Mouse (Mus musculus): ENCODE measurements at regions not wholly inside any gene's neighbourhood (a gene's known extent, or its start where the extent isn't known, plus 50 kb on each side); places are given as distances from the start of the nearest gene placed in this dataset.

GRCm38 (mm10) chr12:71393752-71394151 lies 84.1 kb downstream of the Dact1 start:
- no peak for ATAC-seq (ENCODE audit: low read depth)
- WGBS = 89% methylated on average over 1 of the region's 1 CpGs

GRCm38 (mm10) chr12:71397456-71397855 lies 87.8 kb downstream of the Dact1 start:
- Histone ChIP-seq H3K9ac (ENCODE audit: low read depth, low read length) (no peak overlapping the region), H3K36me3 (ENCODE audit: control insufficient read depth, insufficient read depth, low read length) (no peaks in the 10 kb centered on the region), H3K27me3 (replicated peaks; ENCODE audit: control insufficient read depth, insufficient read depth, low read length) (no peaks in the 10 kb centered on the region), H3K4me1 (ENCODE audit: control insufficient read depth, insufficient read depth, low read length) (0 out of 2 replicates have a peak, but pooled peaks cover 9% of the 10 kb centered on the region), H3K9me3 (ENCODE audit: control insufficient read depth, low read length) (no peaks in the 10 kb centered on the region), H3K4me2 (ENCODE audit: low read depth, low read length) (no peak overlapping the region), H3K4me3 (ENCODE audit: low read depth, low read length) (no peak overlapping the region), H3K27ac (replicated peaks; ENCODE audit: low read depth, low read length) (no peak overlapping the region)
- ATAC-seq (ENCODE audit: low read depth) = no peak
- 92% methylated on average over 7 of the region's 7 CpGs for WGBS
- DNase-seq (ENCODE audit: low spot score) = no peak

More at GRCm38 (mm10) chr12:71393752-71394151, 84.1 kb downstream of the Dact1 start:
- H3K4me3 ChIP-seq (ENCODE audit: low read depth, low read length) = no peak overlapping the region
- H3K9me3 ChIP-seq (ENCODE audit: control insufficient read depth, low read length) = no peaks in the 10 kb centered on the region
- DNase-seq (ENCODE audit: low spot score) = no peak
- H3K27ac ChIP-seq (replicated peaks; ENCODE audit: low read depth, low read length) = no peak overlapping the region
- H3K9ac ChIP-seq (ENCODE audit: low read depth, low read length) = no peak overlapping the region
- H3K4me2 ChIP-seq (ENCODE audit: low read depth, low read length) = no peak overlapping the region
- no peaks in the 10 kb centered on the region for H3K27me3 ChIP-seq (replicated peaks; ENCODE audit: control insufficient read depth, insufficient read depth, low read length)
- H3K36me3 ChIP-seq (ENCODE audit: control insufficient read depth, insufficient read depth, low read length) = no peaks in the 10 kb centered on the region
- no peaks in the 10 kb centered on the region for H3K4me1 ChIP-seq (ENCODE audit: control insufficient read depth, insufficient read depth, low read length)

- no peaks in the 10 kb centered on the region for H3K27me3 ChIP-seq (replicated peaks; ENCODE audit: control insufficient read depth, insufficient read depth, low read length)
- 62% methylated on average over 3 of the region's 3 CpGs for WGBS
- no peak overlapping the region for H3K4me3 ChIP-seq (ENCODE audit: low read depth, low read length)
- H3K4me2 ChIP-seq (ENCODE audit: low read depth, low read length) = no peak overlapping the region
- no peak for DNase-seq (ENCODE audit: low spot score)
- ATAC-seq (ENCODE audit: low read depth) = no peak
- no peak overlapping the region for H3K9ac ChIP-seq (ENCODE audit: low read depth, low read length)
- no peaks in the 10 kb centered on the region for H3K36me3 ChIP-seq (ENCODE audit: control insufficient read depth, insufficient read depth, low read length)
- H3K9me3 ChIP-seq (ENCODE audit: control insufficient read depth, low read length) = no peaks in the 10 kb centered on the region
- no peak overlapping the region for H3K27ac ChIP-seq (replicated peaks; ENCODE audit: low read depth, low read length)
- H3K4me1 ChIP-seq (ENCODE audit: control insufficient read depth, insufficient read depth, low read length) = 0 out of 2 replicates have a peak, but pooled peaks cover 9% of the 10 kb centered on the region
Observed at GRCm38 (mm10) chr12:71398701-71399100, 89.0 kb downstream of the Dact1 start.

DNA sequence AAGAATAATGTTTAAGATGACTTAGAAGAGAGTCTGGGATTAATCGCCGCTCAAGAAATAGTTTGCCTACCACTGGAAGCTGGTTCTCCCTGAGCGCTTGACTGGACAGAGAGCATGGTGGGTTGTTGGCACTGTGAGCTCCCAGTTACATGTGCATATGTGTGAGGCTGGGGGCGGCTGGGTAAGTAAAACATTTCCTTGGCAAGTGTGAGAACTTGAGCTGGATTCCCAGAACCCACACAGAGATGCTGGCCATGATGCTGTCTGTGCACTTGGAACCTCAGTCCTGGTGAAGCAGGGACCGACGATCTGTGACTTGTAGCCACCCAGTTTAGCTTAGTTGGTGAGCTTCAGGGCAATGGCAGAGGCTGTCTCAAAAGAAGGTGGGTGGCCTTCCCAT lies 90.5 kb downstream of the Dact1 start:
- ATAC-seq (ENCODE audit: low read depth) = no peak
- no peak for DNase-seq (ENCODE audit: low spot score)
- no peaks in the 10 kb centered on the region for H3K9me3 ChIP-seq (ENCODE audit: control insufficient read depth, low read length)
- H3K4me1 ChIP-seq (ENCODE audit: control insufficient read depth, insufficient read depth, low read length) = 0 out of 2 replicates have a peak, but pooled peaks cover 9% of the 10 kb centered on the region
- H3K36me3 ChIP-seq (ENCODE audit: control insufficient read depth, insufficient read depth, low read length) = no peaks in the 10 kb centered on the region
- WGBS = 84% methylated on average over 6 of the region's 6 CpGs
- no peak overlapping the region for H3K4me3 ChIP-seq (ENCODE audit: low read depth, low read length)
- no peak overlapping the region for H3K4me2 ChIP-seq (ENCODE audit: low read depth, low read length)
- H3K27me3 ChIP-seq (replicated peaks; ENCODE audit: control insufficient read depth, insufficient read depth, low read length) = no peaks in the 10 kb centered on the region
- H3K27ac ChIP-seq (replicated peaks; ENCODE audit: low read depth, low read length) = no peak overlapping the region
- no peak overlapping the region for H3K9ac ChIP-seq (ENCODE audit: low read depth, low read length)

- Histone ChIP-seq H3K27me3 (replicated peaks; ENCODE audit: control insufficient read depth, insufficient read depth, low read length) (no peaks in the 10 kb centered on the region), H3K4me1 (ENCODE audit: control insufficient read depth, insufficient read depth, low read length) (0 out of 2 replicates have a peak, but pooled peaks cover 9% of the 10 kb centered on the region), H3K36me3 (ENCODE audit: control insufficient read depth, insufficient read depth, low read length) (no peaks in the 10 kb centered on the region), H3K4me2 (ENCODE audit: low read depth, low read length) (no peak overlapping the region), H3K4me3 (ENCODE audit: low read depth, low read length) (no peak overlapping the region), H3K9me3 (ENCODE audit: control insufficient read depth, low read length) (no peaks in the 10 kb centered on the region), H3K9ac (ENCODE audit: low read depth, low read length) (no peak overlapping the region), H3K27ac (replicated peaks; ENCODE audit: low read depth, low read length) (no peak overlapping the region)
- ATAC-seq (ENCODE audit: low read depth) (no peak), DNase-seq (ENCODE audit: low spot score) (no peak)
- WGBS = 30% methylated on average over 6 of the region's 6 CpGs
Observed at GRCm38 (mm10) chr12:71401621-71402416, 92.1 kb downstream of the Dact1 start.

- Histone ChIP-seq H3K9ac (ENCODE audit: low read depth, low read length) (no peak overlapping the region), H3K27me3 (replicated peaks; ENCODE audit: control insufficient read depth, insufficient read depth, low read length) (no peaks in the 10 kb centered on the region), H3K4me2 (ENCODE audit: low read depth, low read length) (no peak overlapping the region), H3K36me3 (ENCODE audit: control insufficient read depth, insufficient read depth, low read length) (no peaks in the 10 kb centered on the region), H3K4me3 (ENCODE audit: low read depth, low read length) (no peak overlapping the region), H3K9me3 (ENCODE audit: control insufficient read depth, low read length) (no peaks in the 10 kb centered on the region), H3K27ac (replicated peaks; ENCODE audit: low read depth, low read length) (no peak overlapping the region), H3K4me1 (ENCODE audit: control insufficient read depth, insufficient read depth, low read length) (0 out of 2 replicates have a peak, but pooled peaks cover 3% of the 10 kb centered on the region)
- WGBS = 34% methylated on average over 3 of the region's 3 CpGs
- DNase-seq (ENCODE audit: low spot score) = peak; percentile 74
- no peak for ATAC-seq (ENCODE audit: low read depth)
Observed at GRCm38 (mm10) chr12:71407294-71407693, 97.6 kb downstream of the Dact1 start.

GRCm38 (mm10) chr12:71408396-71409050 lies 98.8 kb downstream of the Dact1 start:
- no peak for ATAC-seq (ENCODE audit: low read depth)
- H3K4me3 ChIP-seq (ENCODE audit: low read depth, low read length) = no peak overlapping the region
- H3K4me2 ChIP-seq (ENCODE audit: low read depth, low read length) = no peak overlapping the region
- no peaks in the 10 kb centered on the region for H3K27me3 ChIP-seq (replicated peaks; ENCODE audit: control insufficient read depth, insufficient read depth, low read length)
- no peak for DNase-seq (ENCODE audit: low spot score)
- no peak overlapping the region for H3K27ac ChIP-seq (replicated peaks; ENCODE audit: low read depth, low read length)
- H3K4me1 ChIP-seq (ENCODE audit: control insufficient read depth, insufficient read depth, low read length) = 0 out of 2 replicates have a peak, but pooled peaks cover 3% of the 10 kb centered on the region
- WGBS = 83% methylated on average over 3 of the region's 3 CpGs
- no peak overlapping the region for H3K9ac ChIP-seq (ENCODE audit: low read depth, low read length)
- H3K36me3 ChIP-seq (ENCODE audit: control insufficient read depth, insufficient read depth, low read length) = no peaks in the 10 kb centered on the region
- no peaks in the 10 kb centered on the region for H3K9me3 ChIP-seq (ENCODE audit: control insufficient read depth, low read length)

DNA sequence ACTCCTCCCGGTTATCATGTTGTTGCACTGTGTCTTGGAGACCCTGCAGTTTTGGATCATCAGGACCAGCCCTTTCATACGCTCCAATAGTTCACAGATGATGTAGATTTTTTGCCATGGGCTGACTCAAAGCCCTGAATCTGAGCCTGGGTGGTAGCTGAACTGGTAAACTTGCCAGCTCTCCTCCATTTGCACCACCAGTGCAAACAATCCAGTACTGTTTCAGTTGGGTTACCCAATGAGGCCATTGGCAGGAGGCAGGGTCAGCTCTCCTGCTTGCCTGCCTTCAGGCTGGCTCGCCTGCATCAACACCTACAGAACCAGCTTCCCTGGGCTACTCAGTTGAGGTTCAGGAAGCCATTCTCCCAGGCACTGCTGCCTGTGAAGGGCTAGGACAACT lies 102.6 kb downstream of the Dact1 start:
- H3K4me3 ChIP-seq (ENCODE audit: low read depth, low read length) = no peak overlapping the region
- no peak overlapping the region for H3K9ac ChIP-seq (ENCODE audit: low read depth, low read length)
- H3K4me2 ChIP-seq (ENCODE audit: low read depth, low read length) = no peak overlapping the region
- WGBS = 74% methylated on average over 3 of the region's 3 CpGs
- no peaks in the 10 kb centered on the region for H3K9me3 ChIP-seq (ENCODE audit: control insufficient read depth, low read length)
- H3K27ac ChIP-seq (replicated peaks; ENCODE audit: low read depth, low read length) = no peak overlapping the region
- DNase-seq (ENCODE audit: low spot score) (no peak), ATAC-seq (ENCODE audit: low read depth) (no peak)
- 0 out of 2 replicates have a peak, but pooled peaks cover 3% of the 10 kb centered on the region for H3K4me1 ChIP-seq (ENCODE audit: control insufficient read depth, insufficient read depth, low read length)
- H3K27me3 ChIP-seq (replicated peaks; ENCODE audit: control insufficient read depth, insufficient read depth, low read length) = no peaks in the 10 kb centered on the region
- H3K36me3 ChIP-seq (ENCODE audit: control insufficient read depth, insufficient read depth, low read length) = no peaks in the 10 kb centered on the region
